Mouse (Mus musculus) layer of hippocampus, postnatal 36 days (tissue): ENCODE results near the gene Spink2. TPM values are rescaled to one million over a fixed set of nuclear protein-coding genes. Genes with fewer than 3 reads are reported as not detected.

Source experiments
- total RNA-seq, 2 experiments: library from RNA; stranded (reverse); gene quantifications; 2 replicates each; pipeline ENCODE4 v1.2.3; 2021

Gene Spink2
- total RNA-seq, 2 experiments from 2014 or later = not detected

Other genes with a start within 250 kb of the Spink2 start
- gene Srp72, start 236.8 kb downstream of the Spink2 start, total RNA-seq = 100 to 1,000 TPM in 1 of 2 experiments, 10 to 100 TPM in 1; 99.8 to 101 TPM
- gene Arl9, start 207.4 kb downstream of the Spink2 start, total RNA-seq = not detected
- 1 to 10 TPM in 1 of 2 experiments, under 1 TPM in 1; 0.76 to 2.0 TPM for gene Thegl, start 195.4 kb downstream of the Spink2 start, total RNA-seq
- gene Hopx, start 96.3 kb downstream of the Spink2 start, total RNA-seq = 10 to 100 TPM; 85.0 to 92.8 TPM
- gene Rest, start 54.0 kb upstream of the Spink2 start, total RNA-seq = 1 to 10 TPM; 4.1 to 4.4 TPM
- gene Noa1, start 98.6 kb upstream of the Spink2 start, total RNA-seq = 10 to 100 TPM; 23.2 to 26.5 TPM
- 10 to 100 TPM; 48.8 to 50.4 TPM for gene Polr2b, start 98.7 kb upstream of the Spink2 start, total RNA-seq
- 10 to 100 TPM; 26.8 to 30.0 TPM for gene Igfbp7, start 196.6 kb upstream of the Spink2 start, total RNA-seq